Comparison of ENCODE assay signal across 27 mouse cellular contexts in the genomic region with DNA sequence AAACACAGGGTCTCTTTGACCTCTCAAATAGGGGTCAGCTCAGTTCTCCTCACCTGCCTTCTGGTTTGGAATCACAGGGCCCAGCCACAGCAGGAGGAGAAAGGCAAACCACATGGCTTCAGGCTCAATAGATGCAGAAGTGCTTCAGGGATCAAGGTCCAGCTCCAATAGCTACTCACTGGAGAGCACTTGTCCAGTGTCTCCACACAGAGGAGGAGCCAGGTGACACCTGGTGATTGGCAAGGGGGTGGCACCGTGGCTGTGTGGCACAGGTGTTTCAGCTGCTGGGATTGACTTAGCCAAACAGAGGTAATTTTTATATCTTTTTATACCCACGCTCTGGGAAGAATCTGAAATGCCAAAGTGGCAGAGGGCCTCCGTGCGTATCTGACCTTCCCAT. TPM values are rescaled to one million over a fixed set of nuclear protein-coding genes. Genes with fewer than 3 reads are reported as not detected.
"Had no signal": no experiment of that assay in that cellular context is flagged by ENCODE, and none has a peak within 500 bp of the region (broad histone marks: within the 10 kb centered on the region; RNA-seq: fewer than 3 reads in every experiment).

A gene (minus strand): TSS at position 157 of the 400 bp plus-strand sequence.

- H3K36me3 ChIP-seq: limb, embryonic 15.5 days; midbrain, embryonic 12.5 days; midbrain, embryonic 15.5 days; neural tube, embryonic 12.5 days; neural tube, embryonic 15.5 days had no signal

- H3K4me3 ChIP-seq: layer of hippocampus, adult 2 months; limb, embryonic 15.5 days; midbrain, embryonic 12.5 days; midbrain, embryonic 15.5 days; neural tube, embryonic 12.5 days; neural tube, embryonic 15.5 days had no signal

- H3K4me2 ChIP-seq: limb, embryonic 15.5 days; liver, embryonic 11.5 days; lung, embryonic 14.5 days; midbrain, embryonic 12.5 days; midbrain, embryonic 15.5 days; neural tube, embryonic 12.5 days; neural tube, embryonic 15.5 days had no signal

- DNase-seq: kidney, adult 18-20 months; kidney, adult 9 months; kidney, postnatal 14 days; layer of hippocampus, adult 9-11 months; liver, postnatal 0 days; lung, embryonic 14.5 days; retina, postnatal 1 day; right cerebral cortex, postnatal 25 days; thymus, postnatal 25 days had no signal

- H3K27me3 ChIP-seq: limb, embryonic 15.5 days; midbrain, embryonic 15.5 days; neural tube, embryonic 12.5 days; neural tube, embryonic 15.5 days had no signal

- H3K9me3 ChIP-seq: limb, embryonic 15.5 days; midbrain, embryonic 12.5 days; midbrain, embryonic 15.5 days; neural tube, embryonic 12.5 days; neural tube, embryonic 15.5 days had no signal

- ATAC-seq: liver, postnatal 0 days; lung, postnatal 0 days; midbrain, embryonic 15.5 days had no signal

- H3K9ac ChIP-seq: limb, embryonic 15.5 days; liver, embryonic 14.5 days; liver, postnatal 0 days; lung, embryonic 14.5 days; midbrain, embryonic 12.5 days; midbrain, embryonic 15.5 days; neural tube, embryonic 12.5 days; neural tube, embryonic 15.5 days had no signal

- H3K27ac ChIP-seq: layer of hippocampus, adult 2 months; limb, embryonic 15.5 days; liver, embryonic 14.5 days; macrophage; midbrain, embryonic 12.5 days; midbrain, embryonic 15.5 days; neural tube, embryonic 12.5 days; neural tube, embryonic 15.5 days had no signal

RNA-seq across cellular contexts. Expression of the gene that starts here (rescaled TPM):
- total RNA-seq: layer of hippocampus, adult 2 months; layer of hippocampus, postnatal 25 days; left cerebral cortex, adult 18-20 months; left cerebral cortex, postnatal 25 days; megakaryocyte, adult 5-6 weeks had no signal
- polyA plus RNA-seq: kidney, embryonic 16.5 days; limb, embryonic 11.5 days; limb, embryonic 15.5 days; liver, embryonic 11.5 days; liver, postnatal 0 days; lung, embryonic 14.5 days; macrophage; midbrain, embryonic 12.5 days; midbrain, embryonic 15.5 days; neural tube, embryonic 12.5 days; neural tube, embryonic 15.5 days; spleen, adult 2 months; stomach, embryonic 14.5 days had no signal
